Mouse (Mus musculus) layer of hippocampus, postnatal 25 days (tissue): ENCODE measurements around the gene Mepce. TPM values are rescaled to one million over a fixed set of nuclear protein-coding genes. Genes with fewer than 3 reads are reported as not detected.

Experiments used
- DNase-seq, 2 experiments: peaks; one replicate each; pipeline ENCODE4 v3.0.0; 2022; ENCODE audit warnings: mixed read lengths in 2 of 2, low spot score in 1 of 2; ENCODE audit errors: extremely low spot score in 1 of 2
- total RNA-seq, 2 experiments: library from RNA; stranded (reverse); gene quantifications; 2 replicates each; pipeline ENCODE4 v1.2.3; 2021

Gene Mepce
- total RNA-seq, 2 experiments from 2014 or later = 40.1 to 42.8 TPM

GRCm38 (mm10) chr5:137744197-137744596 lies 43.3 kb downstream of the Mepce start:
- DNase-seq = no peak

GRCm38 (mm10) chr5:137742836-137743235 lies 44.6 kb downstream of the Mepce start:
- no peak for DNase-seq

- DNase-seq = no peak
Measured at GRCm38 (mm10) chr5:137742048-137742447, 45.4 kb downstream of the Mepce start.

- DNase-seq = peak; percentile 89
Measured at GRCm38 (mm10) chr5:137741023-137741931, 46.2 kb downstream of the Mepce start, which contains the start of gene Nyap1. Gene Nyap1, minus strand, starts transcription at chr5:137741607.

GRCm38 (mm10) chr5:137740506-137740905 lies 46.9 kb downstream of the Mepce start:
- no peak for DNase-seq

GRCm38 (mm10) chr5:137739471-137739870 lies 48.0 kb downstream of the Mepce start:
- DNase-seq = no peak

- DNase-seq = no peak
Measured at GRCm38 (mm10) chr5:137738516-137738915, 48.9 kb downstream of the Mepce start.

- DNase-seq = no peak
Measured at GRCm38 (mm10) chr5:137737400-137737940, 50.0 kb downstream of the Mepce start.

- peak; percentile 62 to 71 for DNase-seq
Measured at GRCm38 (mm10) chr5:137734289-137735061, 53.0 kb downstream of the Mepce start.

- DNase-seq = peak in 1 of 2 experiments; percentile 46
Measured at GRCm38 (mm10) chr5:137733638-137734288, 53.7 kb downstream of the Mepce start.

Other genes with a start within 250 kb of the Mepce start
- 100 to 1,000 TPM; 129 to 132 TPM for gene Actl6b, start 234.1 kb downstream of the Mepce start, total RNA-seq
- gene Tfr2, start 217.8 kb downstream of the Mepce start, total RNA-seq = 10 to 100 TPM; 13.3 to 15.8 TPM
- gene Mospd3, start 186.6 kb downstream of the Mepce start, total RNA-seq = 10 to 100 TPM; 33.6 TPM
- gene Pcolce, start 173.9 kb downstream of the Mepce start, total RNA-seq = 1 to 10 TPM; 6.7 to 9.2 TPM
- gene Fbxo24, start 158.7 kb downstream of the Mepce start, total RNA-seq = under 1 TPM; 0.27 to 0.31 TPM
- gene Lrch4, start 158.5 kb downstream of the Mepce start, total RNA-seq = 10 to 100 TPM; 19.3 to 23.5 TPM
- gene Gm20605, start 158.5 kb downstream of the Mepce start, total RNA-seq = 10 to 100 TPM; 12.7 to 15.8 TPM
- 10 to 100 TPM in 1 of 2 experiments, 1 to 10 TPM in 1; 3.1 to 13.9 TPM for gene Sap25, start 146.3 kb downstream of the Mepce start, total RNA-seq
- gene Irs3, start 141.9 kb downstream of the Mepce start, total RNA-seq = not detected
- gene Agfg2, start 102.9 kb downstream of the Mepce start, total RNA-seq = 10 to 100 TPM; 61.8 to 63.9 TPM
- gene Nyap1, start 46.0 kb downstream of the Mepce start, total RNA-seq = 10 to 100 TPM; 63.9 to 65.5 TPM
- 100 to 1,000 TPM; 203 to 214 TPM for gene Tsc22d4, start 41.9 kb downstream of the Mepce start, total RNA-seq
- 10 to 100 TPM; 24.7 to 26.2 TPM for gene Ppp1r35, start 8.8 kb downstream of the Mepce start, total RNA-seq
- 1 to 10 TPM; 6.1 to 6.2 TPM for gene Zcwpw1, start 143 bp upstream of the Mepce start, total RNA-seq
- gene Pilra, start 48.6 kb upstream of the Mepce start, total RNA-seq = under 1 TPM; 0.82 to 0.91 TPM
- gene Pilrb1, start 70.5 kb upstream of the Mepce start, total RNA-seq = not detected
- gene Pilrb2, start 84.2 kb upstream of the Mepce start, total RNA-seq = not detected
- gene Cyp3a13, start 134.0 kb upstream of the Mepce start, total RNA-seq = under 1 TPM; 0.17 to 0.28 TPM
- gene Gjc3, start 175.4 kb upstream of the Mepce start, total RNA-seq = 10 to 100 TPM; 28.5 to 31.3 TPM
- gene Azgp1, start 193.9 kb upstream of the Mepce start, total RNA-seq = not detected
- not detected for gene Smok3a, start 233.6 kb upstream of the Mepce start, total RNA-seq
- not detected for gene Smok3b, start 233.8 kb upstream of the Mepce start, total RNA-seq